Mouse (Mus musculus) embryonic facial prominence, embryonic 15.5 days (tissue): ENCODE data around the gene Nepro. TPM values are rescaled to one million over a fixed set of nuclear protein-coding genes. Genes with fewer than 3 reads are reported as not detected.

Experiments used
- ATAC-seq: fragments of 200-750 bp; cut with Nextera tagmentation; 2 replicates; pipeline ENCODE4 v1.8.0; 2017; ENCODE audit warnings: low read depth, moderate TSS enrichment; ENCODE audit not compliant: insufficient number of reproducible peaks, low FRiP score, low TSS enrichment
- H3K27ac ChIP-seq: fragments of 300-500 bp; sonication (generic); replicated peaks from 2 replicates; pipeline ENCODE4 v1.5.1; 2015; ENCODE audit warnings: mild to moderate bottlenecking, inconsistent platforms
- H3K27me3 ChIP-seq: fragments of 300-500 bp; sonication (generic); 2 replicates; pipeline ENCODE4 v1.6.1; 2015; ENCODE audit warnings: inconsistent platforms
- H3K36me3 ChIP-seq: fragments of 300-500 bp; sonication (generic); 2 replicates; pipeline ENCODE4 v1.6.1; 2015; ENCODE audit warnings: mild to moderate bottlenecking, inconsistent platforms
- H3K4me1 ChIP-seq: fragments of 300-500 bp; sonication (generic); 2 replicates; pipeline ENCODE4 v1.6.1; 2015; ENCODE audit warnings: inconsistent platforms
- H3K4me2 ChIP-seq: fragments of 300-500 bp; sonication (generic); replicated peaks from 2 replicates; pipeline ENCODE4 v1.6.1; 2015; ENCODE audit warnings: mild to moderate bottlenecking, inconsistent platforms
- H3K4me3 ChIP-seq: fragments of 300-500 bp; sonication (generic); replicated peaks from 2 replicates; pipeline ENCODE4 v1.5.1; 2015; ENCODE audit warnings: mild to moderate bottlenecking, inconsistent platforms
- H3K9ac ChIP-seq: fragments of 300-500 bp; sonication (generic); 2 replicates; pipeline ENCODE4 v1.6.1; 2015; ENCODE audit warnings: inconsistent platforms
- H3K9me3 ChIP-seq: fragments of 300-500 bp; sonication (generic); replicated peaks from 2 replicates; pipeline ENCODE4 v1.6.1; 2016; ENCODE audit warnings: inconsistent platforms
- WGBS: fragments of 180-500 bp; shearing (Covaris S2); methylation state at CpG from one replicate; pipeline ENCODE4 v1.1.7; 2015; 5-methylcytosine and 5-hydroxymethylcytosine counted together
- polyA plus RNA-seq: library from polyadenylated mRNA; unstranded; fragments of >200 nt; fragmentation: Nextera tagmentation; extraction: Ambion mirVana; gene quantifications from 2 replicates; pipeline ENCODE4 v1.2.1, GENCODE M21; 2015

Nepro gene
- polyA plus RNA-seq, 1 experiment from 2014 or later: 7.9 TPM

DNA sequence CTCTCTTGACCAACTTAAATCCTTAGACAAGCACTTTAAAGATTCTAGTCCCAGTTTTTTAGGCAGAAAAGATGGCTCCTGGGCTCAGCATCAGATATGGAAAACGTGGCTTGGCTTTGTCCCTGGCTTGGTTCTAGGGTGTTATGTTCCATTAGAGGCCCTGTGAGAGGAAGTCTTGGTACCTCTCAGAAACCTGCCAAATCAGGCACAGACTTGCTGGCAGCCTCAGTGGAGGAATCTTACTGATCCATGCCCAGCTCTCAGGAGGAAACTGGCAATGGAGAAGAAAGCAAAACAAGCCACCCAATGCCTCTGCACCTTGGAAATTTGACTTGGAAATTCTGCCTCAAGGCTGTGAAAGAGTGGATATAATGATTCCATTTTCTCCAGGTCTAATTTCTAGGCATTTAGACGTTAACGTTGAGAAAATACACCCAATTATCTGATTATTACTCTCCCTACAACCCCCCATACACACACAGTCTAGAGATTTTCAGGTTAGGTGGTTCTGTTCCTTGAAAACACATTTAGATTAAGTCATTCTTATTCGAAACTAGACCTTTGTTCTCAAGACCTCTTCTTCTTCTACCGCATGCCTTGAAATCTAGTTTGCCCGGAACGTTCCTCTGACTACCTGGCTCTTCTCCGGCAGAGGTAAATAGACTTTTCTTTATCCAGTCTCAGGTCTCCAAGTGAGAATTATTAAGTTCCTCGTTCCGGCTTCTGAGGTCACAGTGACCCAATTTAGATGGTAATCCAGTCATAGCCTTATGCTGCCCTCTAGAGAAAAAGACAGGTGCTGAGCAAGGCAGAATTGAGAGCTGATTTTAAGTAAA lies 7.6 kb upstream of the Nepro start:
- Histone ChIP-seq H3K36me3 (no peaks in the 10 kb centered on the region), H3K4me2 (0 out of 2 replicates have a peak overlapping the region, but pooled peaks have one; percentile 1), H3K4me1 (no peaks in the 10 kb centered on the region), H3K9ac (no peak overlapping the region), H3K27me3 (no peaks in the 10 kb centered on the region), H3K9me3 (no peaks in the 10 kb centered on the region), H3K27ac (peak overlapping the region; percentile 73), H3K4me3 (no peak overlapping the region)
- ATAC-seq: peak; percentile 75
- WGBS: 24% methylated on average over 10 of the region's 10 CpGs

DNA sequence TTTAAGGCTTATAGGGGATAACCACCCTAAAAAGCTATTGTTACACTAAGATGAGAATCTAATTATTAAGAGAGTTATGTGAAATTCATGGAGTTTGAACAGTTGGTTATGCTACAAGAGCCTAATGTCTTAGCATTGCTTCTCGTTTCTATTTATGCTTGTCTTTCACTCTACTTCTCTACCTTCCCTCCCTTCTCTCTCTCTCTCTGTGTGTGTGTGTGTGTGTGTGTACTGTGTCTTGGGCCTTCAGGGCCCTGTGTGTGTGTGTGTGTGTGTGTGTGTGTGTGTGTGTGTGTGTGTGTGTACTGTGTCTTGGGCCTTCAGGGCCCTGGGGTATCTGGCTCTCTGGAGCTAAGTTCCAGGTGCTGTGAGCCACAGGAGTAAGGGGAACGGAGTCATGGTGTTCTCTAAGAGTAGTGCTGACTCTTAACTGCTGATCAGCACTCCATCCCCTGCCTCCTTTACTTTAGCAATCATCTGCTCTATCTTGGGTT lies 6.9 kb upstream of the Nepro start:
- WGBS: 56% methylated on average over 2 of the region's 2 CpGs

GRCm38 (mm10) chr16:44717838-44718237 lies 6.3 kb upstream of the Nepro start:
- Histone ChIP-seq H3K27ac (no peak overlapping the region), H3K4me3 (no peak overlapping the region), H3K27me3 (no peaks in the 10 kb centered on the region), H3K4me1 (peaks cover 3% of the 10 kb centered on the region), H3K36me3 (no peaks in the 10 kb centered on the region), H3K9me3 (no peaks in the 10 kb centered on the region), H3K9ac (no peak overlapping the region), H3K4me2 (no peak overlapping the region)
- ATAC-seq: no peak
- WGBS: 56% methylated on average over 2 of the region's 2 CpGs

More for the DNA sequence above, 6.9 kb upstream of the Nepro start:
- H3K9me3 ChIP-seq: no peaks in the 10 kb centered on the region
- 0 out of 2 replicates have a peak overlapping the region, but pooled peaks have one; percentile 28 for H3K27ac ChIP-seq
- no peak for ATAC-seq
- H3K4me1 ChIP-seq: no peaks in the 10 kb centered on the region
- H3K27me3 ChIP-seq: no peaks in the 10 kb centered on the region
- H3K4me3 ChIP-seq: no peak overlapping the region
- no peak overlapping the region for H3K9ac ChIP-seq
- no peak overlapping the region for H3K4me2 ChIP-seq
- H3K36me3 ChIP-seq: no peaks in the 10 kb centered on the region

GRCm38 (mm10) chr16:44719349-44719748 lies 4.8 kb upstream of the Nepro start:
- Histone ChIP-seq H3K4me1 (peaks cover 12% of the 10 kb centered on the region), H3K9ac (no peak overlapping the region), H3K9me3 (no peaks in the 10 kb centered on the region), H3K4me2 (no peak overlapping the region), H3K27ac (no peak overlapping the region), H3K36me3 (no peaks in the 10 kb centered on the region), H3K27me3 (no peaks in the 10 kb centered on the region), H3K4me3 (no peak overlapping the region)
- no peak for ATAC-seq
- 72% methylated on average over 7 of the region's 7 CpGs for WGBS

- H3K4me1 ChIP-seq: peaks cover 18% of the 10 kb centered on the region
Observed at GRCm38 (mm10) chr16:44720518-44720917, 3.6 kb upstream of the Nepro start.

GRCm38 (mm10) chr16:44722666-44723065 lies 1.4 kb upstream of the Nepro start:
- H3K9ac ChIP-seq: no peak overlapping the region
- no peak overlapping the region for H3K27ac ChIP-seq
- H3K9me3 ChIP-seq: no peaks in the 10 kb centered on the region
- no peaks in the 10 kb centered on the region for H3K27me3 ChIP-seq
- WGBS: 57% methylated on average over 2 of the region's 2 CpGs
- H3K4me1 ChIP-seq: peaks cover 20% of the 10 kb centered on the region
- no peak overlapping the region for H3K4me2 ChIP-seq
- H3K4me3 ChIP-seq: no peak overlapping the region
- peaks cover 2% of the 10 kb centered on the region; the same call in 1 of the 2 replicates for H3K36me3 ChIP-seq
- no peak for ATAC-seq

More at GRCm38 (mm10) chr16:44720518-44720917, 3.6 kb upstream of the Nepro start:
- WGBS: 67% methylated on average over 3 of the region's 3 CpGs
- Histone ChIP-seq H3K9ac (no peak overlapping the region), H3K27me3 (no peaks in the 10 kb centered on the region), H3K36me3 (no peaks in the 10 kb centered on the region), H3K27ac (no peak overlapping the region), H3K9me3 (no peaks in the 10 kb centered on the region), H3K4me2 (no peak overlapping the region), H3K4me3 (no peak overlapping the region)
- no peak for ATAC-seq

GRCm38 (mm10) chr16:44724847-44725246 lies 746 bp downstream of the Nepro start:
- ATAC-seq: no peak
- Histone ChIP-seq H3K4me1 (peaks cover 20% of the 10 kb centered on the region), H3K9me3 (no peaks in the 10 kb centered on the region), H3K36me3 (peaks cover 13% of the 10 kb centered on the region), H3K4me2 (peak overlapping the region; percentile 72), H3K27me3 (no peaks in the 10 kb centered on the region), H3K9ac (peak overlapping the region; percentile 90), H3K27ac (peak overlapping the region; percentile 91), H3K4me3 (peak overlapping the region; percentile 94)
- 0% methylated on average over 14 of the region's 14 CpGs for WGBS

DNA sequence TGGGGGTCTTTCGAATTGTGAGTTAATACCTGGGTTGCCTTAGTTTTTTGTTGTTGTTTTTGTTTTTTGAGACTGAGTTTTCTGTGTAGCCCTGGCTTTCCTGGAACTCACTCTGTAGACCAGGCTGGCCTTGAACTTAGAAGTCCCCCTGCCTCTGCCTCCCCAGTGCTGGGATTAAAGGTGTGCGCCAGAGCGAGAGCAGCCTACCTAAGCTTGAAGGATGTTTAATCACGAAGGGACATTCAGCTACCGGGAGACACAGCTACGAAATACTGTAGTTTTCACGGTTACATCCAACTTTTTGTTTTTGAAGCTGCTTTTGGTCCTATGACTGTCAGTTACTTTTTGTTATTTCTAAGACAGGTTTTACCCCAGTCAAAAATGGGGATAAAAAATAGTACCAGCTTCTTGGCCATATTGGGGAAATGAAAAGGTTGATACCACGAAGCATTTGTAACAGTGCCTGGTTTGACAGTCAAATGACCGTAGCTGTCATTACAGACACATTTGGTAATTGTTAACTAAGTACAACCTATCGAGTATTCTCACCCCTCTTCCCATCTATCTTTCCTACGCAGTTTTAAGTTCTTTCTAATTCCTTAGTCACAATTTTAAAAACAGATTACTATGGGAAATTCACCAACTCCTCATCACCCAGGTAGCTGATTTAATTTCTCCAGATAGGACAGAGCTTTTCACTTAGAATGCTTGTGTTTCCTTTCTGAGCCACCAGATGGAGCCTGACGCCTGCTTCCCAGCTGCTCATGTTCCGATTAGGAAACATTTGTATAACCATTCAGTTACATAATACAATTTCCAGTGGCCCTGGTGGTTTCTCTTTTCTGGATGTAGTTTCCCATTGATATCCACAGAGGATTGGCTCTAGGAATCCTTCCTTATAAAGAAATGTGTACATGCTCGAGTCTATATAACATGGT lies 1.5 kb downstream of the Nepro start:
- H3K4me2 ChIP-seq: peak overlapping the region; percentile 72
- H3K4me1 ChIP-seq: peaks cover 20% of the 10 kb centered on the region
- WGBS: 34% methylated on average over 14 of the region's 14 CpGs
- peaks cover 15% of the 10 kb centered on the region for H3K36me3 ChIP-seq
- peak overlapping the region; percentile 91 for H3K27ac ChIP-seq
- H3K27me3 ChIP-seq: no peaks in the 10 kb centered on the region
- no peak overlapping the region for H3K9ac ChIP-seq
- peak overlapping the region; percentile 94 for H3K4me3 ChIP-seq
- no peaks in the 10 kb centered on the region for H3K9me3 ChIP-seq
- ATAC-seq: no peak

DNA sequence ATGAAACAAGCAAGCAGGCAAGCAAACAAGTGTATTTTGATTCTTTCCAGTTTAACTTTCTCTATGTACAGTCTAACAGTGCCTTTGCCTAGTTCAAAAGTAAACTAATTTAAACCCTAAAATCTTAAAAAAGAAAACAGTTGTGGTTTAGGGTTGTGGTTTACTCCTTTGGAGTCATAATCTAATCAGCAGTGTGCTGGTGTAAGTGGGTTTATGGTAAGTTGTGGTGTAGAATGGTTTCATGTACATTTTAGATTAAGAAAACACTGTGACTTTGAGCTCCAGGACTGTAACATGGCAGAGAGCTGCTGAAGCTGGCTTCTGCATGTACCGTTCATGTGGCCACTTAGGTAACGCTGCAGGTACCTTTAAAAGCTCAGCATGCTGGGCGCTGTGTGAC lies 3.4 kb downstream of the Nepro start:
- H3K4me1 ChIP-seq: peaks cover 20% of the 10 kb centered on the region
- no peak overlapping the region for H3K27ac ChIP-seq
- WGBS: 94% methylated on average over 3 of the region's 3 CpGs
- H3K27me3 ChIP-seq: no peaks in the 10 kb centered on the region
- H3K36me3 ChIP-seq: peaks cover 33% of the 10 kb centered on the region
- no peak overlapping the region for H3K4me3 ChIP-seq
- no peak for ATAC-seq
- H3K9ac ChIP-seq: no peak overlapping the region
- H3K9me3 ChIP-seq: no peaks in the 10 kb centered on the region
- H3K4me2 ChIP-seq: no peak overlapping the region

GRCm38 (mm10) chr16:44734059-44734458 lies 10.0 kb downstream of the Nepro start:
- Histone ChIP-seq H3K9me3 (no peaks in the 10 kb centered on the region), H3K4me2 (no peak overlapping the region), H3K4me3 (no peak overlapping the region), H3K36me3 (peaks cover 83% of the 10 kb centered on the region), H3K27me3 (no peaks in the 10 kb centered on the region), H3K9ac (no peak overlapping the region), H3K27ac (no peak overlapping the region), H3K4me1 (no peaks in the 10 kb centered on the region)
- 89% methylated on average over 3 of the region's 3 CpGs for WGBS
- ATAC-seq: no peak

DNA sequence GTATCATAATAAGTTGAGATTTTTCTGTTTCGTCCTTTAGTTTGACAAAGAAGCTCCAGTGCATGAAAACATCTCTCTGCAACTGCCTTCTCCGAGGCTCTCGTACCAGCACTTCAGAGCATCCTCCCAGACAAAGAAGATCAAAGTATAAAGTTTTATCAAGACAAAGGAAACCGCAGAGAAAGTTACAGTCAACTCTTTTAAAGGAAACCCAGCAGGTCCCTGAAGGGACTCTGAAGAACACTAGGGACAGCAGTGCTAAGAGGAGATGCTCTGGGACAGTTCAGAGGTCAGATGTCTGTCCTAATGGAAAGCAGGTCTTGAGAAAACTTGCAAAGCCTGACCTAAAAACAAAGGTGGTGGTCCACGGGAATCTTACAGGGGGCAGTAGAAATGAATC lies 11.6 kb downstream of the Nepro start:
- no peaks in the 10 kb centered on the region for H3K4me1 ChIP-seq
- no peak for ATAC-seq
- H3K9me3 ChIP-seq: no peaks in the 10 kb centered on the region
- H3K36me3 ChIP-seq: peaks cover 80% of the 10 kb centered on the region
- no peaks in the 10 kb centered on the region for H3K27me3 ChIP-seq
- no peak overlapping the region for H3K4me3 ChIP-seq
- H3K27ac ChIP-seq: no peak overlapping the region
- 82% methylated on average over 5 of the region's 5 CpGs for WGBS
- H3K4me2 ChIP-seq: no peak overlapping the region
- H3K9ac ChIP-seq: no peak overlapping the region
